Mouse (Mus musculus) neural tube, embryonic 11.5 days (tissue): ENCODE measurements around the gene Nubp2. TPM values are rescaled to one million over a fixed set of nuclear protein-coding genes. Genes with fewer than 3 reads are reported as not detected.

Experiments used
- ATAC-seq: fragments of 200-750 bp; cut with Nextera tagmentation; 2 replicates; pipeline ENCODE4 v1.8.0; 2017; ENCODE audit warnings: moderate number of reproducible peaks, mild to moderate bottlenecking, moderate TSS enrichment, moderate library complexity; ENCODE audit not compliant: insufficient read depth, low FRiP score, low TSS enrichment
- DNase-seq: peaks from one replicate; pipeline ENCODE4 v3.0.0-alpha.2; 2015; ENCODE audit warnings: low spot score
- H3K27ac ChIP-seq: fragments of 300-500 bp; sonication (generic); 2 replicates; pipeline ENCODE4 v1.5.1; 2014; ENCODE audit warnings: low read depth, mild to moderate bottlenecking, low read length
- H3K27me3 ChIP-seq: fragments of 300-500 bp; sonication (generic); 2 replicates; pipeline ENCODE4 v1.6.1; 2014; ENCODE audit warnings: mild to moderate bottlenecking, low read length, mixed read lengths; ENCODE audit not compliant: control insufficient read depth, insufficient read depth
- H3K36me3 ChIP-seq: fragments of 300-500 bp; sonication (generic); 2 replicates; pipeline ENCODE4 v1.6.1; 2014; ENCODE audit warnings: mild to moderate bottlenecking, low read length, moderate library complexity, mixed read lengths; ENCODE audit not compliant: control insufficient read depth, insufficient read depth
- H3K4me1 ChIP-seq: fragments of 300-500 bp; sonication (generic); 2 replicates; pipeline ENCODE4 v1.6.1; 2014; ENCODE audit warnings: low read length, mixed read lengths; ENCODE audit not compliant: control insufficient read depth, insufficient read depth
- H3K4me2 ChIP-seq: fragments of 300-500 bp; sonication (generic); 2 replicates; pipeline ENCODE4 v1.6.1; 2014; ENCODE audit warnings: low read depth, mild to moderate bottlenecking, moderate library complexity
- H3K4me3 ChIP-seq: fragments of 300-500 bp; sonication (generic); 2 replicates; pipeline ENCODE4 v1.5.1; 2014; ENCODE audit warnings: low read depth, low read length
- H3K9ac ChIP-seq: fragments of 300-500 bp; sonication (generic); 2 replicates; pipeline ENCODE4 v1.6.1; 2014; ENCODE audit warnings: mild to moderate bottlenecking, low read length
- H3K9me3 ChIP-seq: fragments of 300-500 bp; sonication (generic); 2 replicates; pipeline ENCODE4 v1.6.1; 2016; ENCODE audit warnings: low read length; ENCODE audit not compliant: control insufficient read depth
- WGBS: fragments of 180-500 bp; shearing (Covaris S2); extraction: QIAGEN DNeasy Blood & Tissue Kit; methylation state at CpG from one replicate; pipeline ENCODE4 v1.1.7; 2014; 5-methylcytosine and 5-hydroxymethylcytosine counted together
- polyA plus RNA-seq: library from polyadenylated mRNA; unstranded; fragments of >200 nt; fragmentation: Nextera tagmentation; extraction: Ambion mirVana; gene quantifications from 2 replicates; pipeline ENCODE4 v1.2.1, GENCODE M21; 2014

Gene Nubp2
- polyA plus RNA-seq, 1 experiment from 2014 or later, result 88.8 TPM

DNA sequence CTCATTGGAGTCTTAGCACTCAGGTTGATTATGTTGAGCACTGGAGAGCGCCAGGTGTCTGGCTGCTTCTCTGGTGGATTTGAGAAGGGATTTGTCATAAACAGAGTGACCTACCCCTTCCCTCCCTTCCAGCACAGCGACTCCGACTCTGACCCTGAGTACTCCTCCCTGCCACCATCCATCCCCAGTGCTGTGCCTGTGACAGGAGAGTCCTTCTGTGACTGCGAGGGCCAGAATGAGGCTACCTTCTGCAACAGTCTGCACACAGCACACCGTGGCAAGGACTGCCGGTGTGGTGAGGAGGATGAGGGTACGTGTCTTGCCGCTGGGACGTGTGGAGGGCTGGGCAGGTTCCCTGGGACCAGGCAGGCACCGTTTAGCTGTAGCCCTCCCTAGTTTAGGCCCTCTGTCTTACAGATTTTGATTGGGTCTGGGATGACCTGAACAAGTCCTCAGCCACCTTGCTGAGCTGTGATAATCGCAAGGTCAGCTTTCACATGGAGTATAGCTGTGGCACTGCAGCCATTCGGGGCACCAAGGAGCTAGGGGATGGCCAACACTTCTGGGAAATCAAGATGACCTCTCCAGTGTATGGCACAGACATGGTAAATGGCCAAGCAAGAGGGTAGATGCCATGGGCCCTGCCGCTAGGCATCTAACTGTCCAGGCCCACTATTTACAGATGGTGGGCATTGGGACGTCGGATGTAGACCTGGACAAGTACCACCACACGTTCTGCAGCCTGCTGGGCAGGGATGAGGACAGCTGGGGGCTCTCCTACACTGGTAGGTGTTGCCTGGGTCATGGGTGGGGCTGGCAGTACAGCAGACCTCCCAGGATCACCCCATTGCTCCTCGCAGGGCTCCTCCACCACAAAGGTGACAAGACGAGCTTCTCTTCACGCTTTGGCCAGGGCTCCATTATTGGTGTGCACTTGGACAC, 4.3 kb upstream of the Nubp2 start:
- H3K9ac ChIP-seq, result no peak overlapping the region
- 88% methylated on average over 19 of the region's 19 CpGs for WGBS
- no peak overlapping the region; the same call in 1 of the 2 replicates for H3K4me3 ChIP-seq
- H3K27me3 ChIP-seq, result no peaks in the 10 kb centered on the region
- no peak overlapping the region for H3K27ac ChIP-seq
- peaks cover 10% of the 10 kb centered on the region for H3K36me3 ChIP-seq
- DNase-seq, result no peak
- peaks cover 18% of the 10 kb centered on the region for H3K4me1 ChIP-seq
- H3K9me3 ChIP-seq, result no peaks in the 10 kb centered on the region
- H3K4me2 ChIP-seq, result no peak overlapping the region
- ATAC-seq, result no peak

DNA sequence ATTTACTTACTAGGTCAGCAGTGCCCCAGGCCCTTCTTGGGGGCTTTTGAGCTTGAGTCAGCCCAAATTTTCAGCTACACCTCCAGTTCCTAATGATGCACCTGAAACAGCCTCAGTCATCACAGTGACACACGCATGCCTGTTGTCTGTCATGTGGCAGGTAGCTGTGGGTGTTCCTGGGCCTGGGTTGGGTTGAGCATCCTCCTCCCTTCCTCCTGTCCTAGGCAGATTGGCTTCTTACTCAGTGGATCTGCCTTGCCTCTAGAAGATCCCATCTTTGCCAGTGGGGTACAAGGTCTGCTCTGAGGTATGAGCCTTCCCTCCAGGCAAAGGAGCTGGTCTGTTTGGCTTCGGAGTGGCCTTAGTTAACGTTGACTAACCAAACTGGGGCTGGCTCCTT, 2.7 kb upstream of the Nubp2 start:
- H3K27me3 ChIP-seq, result no peaks in the 10 kb centered on the region
- no peak overlapping the region for H3K27ac ChIP-seq
- H3K9me3 ChIP-seq, result no peaks in the 10 kb centered on the region
- DNase-seq (no peak), ATAC-seq (no peak)
- no peak overlapping the region for H3K4me3 ChIP-seq
- H3K4me1 ChIP-seq, result peaks cover 15% of the 10 kb centered on the region
- H3K4me2 ChIP-seq, result no peak overlapping the region
- WGBS, result 92% methylated on average over 3 of the region's 3 CpGs
- H3K9ac ChIP-seq, result no peak overlapping the region
- peaks cover 10% of the 10 kb centered on the region for H3K36me3 ChIP-seq

DNA sequence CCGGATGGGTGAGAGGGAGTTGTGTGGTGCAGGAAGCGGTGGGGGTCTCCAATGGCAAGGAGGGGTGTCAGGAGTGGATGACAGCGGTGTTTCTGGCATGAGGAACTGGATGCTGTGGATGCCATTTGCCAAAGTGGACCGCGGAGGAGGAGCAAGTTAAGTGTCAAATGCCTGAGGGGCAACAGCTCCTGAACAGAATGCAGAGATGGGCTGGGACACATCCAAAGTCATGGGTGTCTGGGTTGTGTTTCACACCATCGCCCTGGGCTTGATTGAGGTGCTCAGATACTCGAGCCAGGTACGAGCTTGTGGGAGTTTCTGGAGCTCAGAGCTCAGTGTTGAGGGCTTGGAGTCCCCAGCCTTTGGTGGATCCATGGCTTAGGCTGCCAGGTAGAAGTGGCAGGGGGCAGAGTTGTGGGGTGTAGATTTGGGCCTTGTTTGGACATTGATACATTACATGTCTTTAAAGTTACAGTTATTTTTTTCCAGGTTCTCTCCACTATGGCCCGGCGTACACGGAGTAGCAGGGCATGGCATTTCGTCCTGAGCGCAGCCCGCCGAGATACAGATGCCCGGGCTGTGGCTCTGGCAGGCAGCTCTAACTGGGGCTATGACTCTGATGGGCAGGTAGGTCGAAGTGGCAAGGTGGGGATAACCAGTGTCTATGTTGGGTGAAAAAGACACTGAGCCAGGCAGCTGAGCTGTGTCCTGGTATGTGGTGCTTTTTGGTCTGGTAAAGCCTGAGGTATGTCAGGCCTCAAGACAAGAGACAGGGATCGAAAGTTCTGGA, 1.3 kb upstream of the Nubp2 start:
- H3K27me3 ChIP-seq, result no peaks in the 10 kb centered on the region
- DNase-seq (no peak), ATAC-seq (no peak)
- 0 out of 2 replicates have a peak overlapping the region, but pooled peaks have one; percentile 34 for H3K27ac ChIP-seq
- peak overlapping the region; percentile 87 for H3K9ac ChIP-seq
- WGBS, result 73% methylated on average over 18 of the region's 18 CpGs
- H3K4me1 ChIP-seq, result peaks cover 14% of the 10 kb centered on the region
- H3K36me3 ChIP-seq, result peaks cover 12% of the 10 kb centered on the region
- peak overlapping the region; percentile 92 for H3K4me2 ChIP-seq
- no peaks in the 10 kb centered on the region for H3K9me3 ChIP-seq
- peak overlapping the region; percentile 88 for H3K4me3 ChIP-seq

DNA sequence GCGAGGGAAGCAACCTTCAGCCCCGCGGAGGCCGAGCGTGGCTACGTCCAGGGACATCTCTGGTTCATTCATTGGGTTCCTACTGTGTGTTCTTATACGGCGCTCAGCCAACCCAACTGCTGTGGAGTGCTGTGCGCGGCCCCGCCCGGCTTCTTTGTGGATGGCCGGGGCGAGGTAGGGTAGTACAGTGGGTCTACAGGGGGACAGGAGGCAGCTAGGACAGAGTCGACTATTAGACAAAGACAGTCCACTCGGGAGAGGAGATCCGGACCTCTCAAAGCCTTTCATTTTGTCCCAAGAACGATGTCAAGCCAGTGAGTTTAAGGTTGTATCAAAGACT, 753 bp upstream of the Nubp2 start:
- Histone ChIP-seq H3K27me3 (no peaks in the 10 kb centered on the region), H3K4me2 (peak overlapping the region; percentile 92), H3K4me1 (peaks cover 14% of the 10 kb centered on the region), H3K36me3 (peaks cover 12% of the 10 kb centered on the region), H3K27ac (0 out of 2 replicates have a peak overlapping the region, but pooled peaks have one; percentile 34), H3K9ac (peak overlapping the region; percentile 87), H3K4me3 (peak overlapping the region; percentile 88), H3K9me3 (no peaks in the 10 kb centered on the region)
- DNase-seq (no peak), ATAC-seq (peak; percentile 29)
- WGBS, result 1% methylated on average over 18 of the region's 18 CpGs

DNA sequence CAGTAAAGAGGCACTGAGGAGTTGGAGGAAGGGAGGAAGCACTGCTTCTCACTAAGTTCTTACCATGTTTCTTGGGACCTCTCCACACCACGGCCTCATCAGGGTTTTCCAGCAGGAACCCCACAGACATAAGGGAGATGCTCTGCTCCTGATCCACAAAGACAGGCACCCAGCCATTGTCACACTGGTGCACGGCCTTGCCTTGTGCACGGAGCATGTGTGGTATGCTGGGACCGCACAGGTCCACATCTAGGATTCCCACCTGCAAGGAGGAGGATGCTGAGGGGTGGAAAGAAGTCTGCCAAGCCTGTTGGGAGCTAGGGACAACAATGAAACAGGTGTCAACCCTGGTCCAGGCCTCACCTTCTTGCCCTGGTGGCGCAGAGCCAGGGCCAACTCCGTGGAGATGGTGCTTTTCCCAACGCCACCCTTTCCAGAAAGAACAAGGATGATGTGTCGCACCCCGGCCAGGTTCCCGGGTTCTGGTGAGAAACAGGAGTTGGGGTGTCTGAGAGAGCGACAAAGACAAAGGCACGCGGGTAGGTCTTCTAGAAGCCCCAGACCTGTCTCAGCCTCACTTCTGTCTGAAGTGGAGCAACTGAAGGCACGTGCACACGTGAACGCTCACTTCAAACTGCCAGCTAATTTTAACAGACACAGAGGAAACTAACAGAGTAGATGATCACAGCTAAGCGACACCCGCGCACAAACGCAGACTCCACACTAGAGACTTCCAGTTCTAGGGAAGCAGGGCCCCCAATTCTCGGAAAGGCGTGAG, 604 bp downstream of the Nubp2 start:
- Histone ChIP-seq H3K36me3 (peaks cover 7% of the 10 kb centered on the region), H3K27me3 (no peaks in the 10 kb centered on the region), H3K9me3 (no peaks in the 10 kb centered on the region), H3K9ac (peak overlapping the region; percentile 61), H3K4me2 (peak overlapping the region; percentile 86), H3K4me3 (peak overlapping the region; percentile 64), H3K4me1 (peaks cover 14% of the 10 kb centered on the region), H3K27ac (no peak overlapping the region)
- DNase-seq, result no peak
- 24% methylated on average over 22 of the region's 22 CpGs for WGBS
- ATAC-seq, result no peak

DNA sequence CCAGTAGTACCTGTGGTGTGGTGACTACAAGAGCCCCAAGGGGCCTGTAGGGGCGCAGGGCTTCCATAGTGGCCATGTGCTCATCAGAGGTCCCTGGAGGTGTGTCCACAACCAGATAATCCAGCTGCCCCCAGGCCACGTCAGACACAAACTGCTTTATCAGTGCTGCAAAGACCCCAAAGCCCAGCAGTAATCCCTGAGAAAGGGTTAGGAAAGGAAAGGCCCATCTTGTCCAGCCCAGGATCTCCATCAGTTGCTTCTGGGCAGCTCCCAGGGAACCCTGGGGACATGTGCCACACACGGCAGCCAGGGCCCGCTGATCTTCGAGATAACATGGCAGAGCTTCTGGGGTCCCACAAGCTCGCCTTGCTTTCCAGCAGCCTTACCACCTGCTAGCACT, 1.8 kb downstream of the Nubp2 start:
- no peak overlapping the region for H3K9ac ChIP-seq
- H3K9me3 ChIP-seq, result no peaks in the 10 kb centered on the region
- ATAC-seq, result no peak
- H3K27ac ChIP-seq, result no peak overlapping the region
- H3K4me1 ChIP-seq, result peaks cover 14% of the 10 kb centered on the region
- H3K27me3 ChIP-seq, result no peaks in the 10 kb centered on the region
- DNase-seq, result no peak
- no peak overlapping the region for H3K4me2 ChIP-seq
- no peak overlapping the region for H3K4me3 ChIP-seq
- H3K36me3 ChIP-seq, result peaks cover 6% of the 10 kb centered on the region; the same call in 1 of the 2 replicates
- 90% methylated on average over 6 of the region's 6 CpGs for WGBS

- H3K9ac ChIP-seq, result no peak overlapping the region
- ATAC-seq (no peak), DNase-seq (peak; percentile 57)
- H3K4me3 ChIP-seq, result no peak overlapping the region
- no peaks in the 10 kb centered on the region for H3K9me3 ChIP-seq
- WGBS, result 46% methylated on average over 7 of the region's 7 CpGs
- peaks cover 6% of the 10 kb centered on the region; the same call in 1 of the 2 replicates for H3K36me3 ChIP-seq
- H3K27ac ChIP-seq, result no peak overlapping the region
- H3K27me3 ChIP-seq, result no peaks in the 10 kb centered on the region
- peaks cover 6% of the 10 kb centered on the region for H3K4me1 ChIP-seq
- no peak overlapping the region for H3K4me2 ChIP-seq
Observed at GRCm38 (mm10) chr17:24881738-24882440, 4.3 kb downstream of the Nubp2 start.

DNA sequence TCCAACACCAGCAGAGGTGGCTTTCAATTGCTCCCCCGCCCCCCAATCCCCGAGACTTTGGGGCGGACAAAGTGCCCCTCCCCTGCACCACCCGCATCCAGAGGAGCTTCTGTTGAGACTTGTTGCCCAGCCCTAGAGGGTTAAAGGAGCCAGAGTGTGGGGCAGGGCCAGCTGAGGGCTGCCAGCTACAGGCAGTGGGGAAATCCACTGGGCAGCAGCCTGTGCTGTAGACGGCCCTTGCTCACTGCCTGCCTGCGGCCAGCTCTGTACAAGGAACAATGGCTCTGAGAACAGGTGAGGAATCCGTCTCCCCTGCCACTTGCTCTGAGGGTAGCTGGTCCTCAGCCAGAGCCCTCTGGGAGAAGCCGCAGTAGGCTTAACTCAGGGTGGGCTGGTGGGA, 7.6 kb downstream of the Nubp2 start:
- Histone ChIP-seq H3K27ac (no peak overlapping the region), H3K9me3 (no peaks in the 10 kb centered on the region), H3K4me1 (no peaks in the 10 kb centered on the region), H3K27me3 (no peaks in the 10 kb centered on the region), H3K9ac (no peak overlapping the region), H3K4me3 (no peak overlapping the region), H3K36me3 (peaks cover 6% of the 10 kb centered on the region; the same call in 1 of the 2 replicates), H3K4me2 (no peak overlapping the region)
- ATAC-seq, result no peak
- WGBS, result 71% methylated on average over 8 of the region's 8 CpGs
- no peak for DNase-seq
